Mouse (Mus musculus): ENCODE measurements around the gene Ggact. TPM values are rescaled to one million over a fixed set of nuclear protein-coding genes. Genes with fewer than 3 reads are reported as not detected.

The Ggact gene
- polyA plus RNA-seq, 1 experiment from 2014 or later, result 10.6 TPM

Other genes starting within 250 kb of the Ggact start
- 66.5 and 69.0 TPM in 2 replicates for gene Tmtc4, start 70.3 kb upstream of the Ggact start, polyA plus RNA-seq (2014; fragmentation: Nextera tagmentation; extraction: Ambion mirVana)

Measured in hindbrain, embryonic 14.5 days (tissue).